Mouse (Mus musculus): ENCODE measurements at regions not wholly inside any gene's neighbourhood (a gene's known extent, or its start where the extent isn't known, plus 50 kb on each side); places are given as distances from the start of the nearest gene placed in this dataset.

GRCm38 (mm10) chr8:10768181-10768580, 240.1 kb downstream of the Irs2 start:
- no peak for DNase-seq (ENCODE audit: low spot score)

- no peak for DNase-seq (ENCODE audit: low spot score)
These were observed 244.4 kb downstream of the Irs2 start for GRCm38 (mm10) chr8:10763907-10764306.

- no peak for DNase-seq (ENCODE audit: low spot score)
These were observed 246.5 kb downstream of the Irs2 start for GRCm38 (mm10) chr8:10761694-10762305.

- DNase-seq (ENCODE audit: low spot score), result peak; percentile 33
These were observed 247.2 kb downstream of the Irs2 start for GRCm38 (mm10) chr8:10760851-10761693.

DNA sequence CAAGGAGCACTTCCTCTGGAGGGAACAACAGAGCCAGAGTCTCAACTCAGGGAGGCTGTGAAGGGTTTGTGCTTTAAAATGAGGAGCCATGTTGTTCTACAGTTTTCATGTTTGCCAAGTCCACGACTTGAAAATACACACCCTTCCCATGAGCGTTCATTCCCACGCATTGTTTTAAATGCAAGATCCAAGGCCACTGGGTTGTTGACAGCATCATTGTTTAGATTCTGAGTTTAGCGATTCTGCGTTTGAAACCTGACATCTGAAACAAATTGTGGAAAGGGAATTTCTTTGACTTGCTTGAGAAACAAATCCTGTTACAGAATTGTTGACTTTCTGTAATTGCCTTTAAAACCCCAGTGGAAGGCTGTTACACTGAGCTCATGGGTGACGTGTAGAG, 248.0 kb downstream of the Irs2 start:
- no peak for DNase-seq (ENCODE audit: low spot score)

GRCm38 (mm10) chr8:10758151-10758550, 250.1 kb downstream of the Irs2 start:
- DNase-seq (ENCODE audit: low spot score), result no peak

GRCm38 (mm10) chr8:10754986-10755308, 253.3 kb downstream of the Irs2 start:
- DNase-seq (ENCODE audit: low spot score), result no peak

- no peak for DNase-seq (ENCODE audit: low spot score)
These were observed 253.8 kb downstream of the Irs2 start for GRCm38 (mm10) chr8:10754232-10754985.

DNA sequence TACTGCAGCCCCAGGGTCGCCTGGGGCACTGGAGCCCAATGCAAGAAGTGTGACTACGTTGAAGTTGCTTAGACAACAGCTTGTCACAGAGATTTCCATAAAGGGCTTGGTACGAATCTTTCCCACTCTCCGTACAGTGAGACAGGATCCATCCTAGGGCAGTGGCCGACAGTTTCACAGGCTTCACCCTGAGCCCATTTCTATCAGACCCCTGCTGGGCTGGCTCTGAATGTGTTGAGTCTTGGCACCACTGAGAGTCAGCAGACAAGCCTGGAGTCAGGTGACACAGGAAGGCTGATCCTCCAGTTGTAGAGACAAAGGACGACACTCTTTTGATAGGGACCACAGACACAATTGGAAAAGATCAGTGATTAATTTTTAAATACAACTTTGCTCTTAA, 255.2 kb downstream of the Irs2 start:
- DNase-seq (ENCODE audit: low spot score), result no peak

DNA sequence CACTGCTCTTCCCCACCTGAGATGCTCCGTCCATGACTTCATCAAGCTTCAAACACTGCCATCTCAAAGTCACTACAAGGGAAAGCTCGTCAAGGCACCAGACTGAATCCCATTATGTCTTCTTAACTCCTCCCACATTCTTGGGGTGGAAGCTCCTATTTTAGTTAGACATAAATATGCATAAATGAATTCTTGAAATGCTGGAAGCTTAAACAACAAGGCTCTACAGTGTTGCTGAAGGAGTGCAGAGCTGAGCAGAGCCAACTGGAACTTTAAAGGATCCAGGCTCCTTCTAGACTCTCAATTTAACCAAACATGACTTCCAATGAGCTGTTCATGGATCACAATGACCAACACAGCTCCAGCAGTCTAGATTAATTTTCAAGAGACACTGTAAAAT, 261.1 kb downstream of the Irs2 start:
- no peak for DNase-seq (ENCODE audit: low spot score)

DNA sequence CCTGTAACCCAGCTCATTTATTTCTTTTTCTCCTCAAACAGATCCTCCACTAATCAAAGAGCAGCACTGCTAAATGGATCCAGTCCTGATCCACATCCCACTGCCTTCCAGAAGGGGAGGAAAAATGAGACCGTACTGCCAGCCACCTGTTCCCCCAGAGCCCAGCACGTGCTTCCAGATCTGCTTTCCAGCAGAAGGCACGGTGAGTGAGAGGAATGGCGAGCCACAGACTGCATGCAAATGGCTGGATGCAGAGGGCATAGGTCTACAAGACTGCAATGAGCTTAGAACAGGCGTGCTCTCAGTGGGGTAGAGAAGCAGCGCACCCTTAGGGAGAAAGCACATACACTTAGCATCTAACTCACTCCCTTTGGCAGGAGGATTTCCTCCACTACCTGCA, 265.0 kb downstream of the Irs2 start:
- no peak for DNase-seq (ENCODE audit: low spot score)

DNA sequence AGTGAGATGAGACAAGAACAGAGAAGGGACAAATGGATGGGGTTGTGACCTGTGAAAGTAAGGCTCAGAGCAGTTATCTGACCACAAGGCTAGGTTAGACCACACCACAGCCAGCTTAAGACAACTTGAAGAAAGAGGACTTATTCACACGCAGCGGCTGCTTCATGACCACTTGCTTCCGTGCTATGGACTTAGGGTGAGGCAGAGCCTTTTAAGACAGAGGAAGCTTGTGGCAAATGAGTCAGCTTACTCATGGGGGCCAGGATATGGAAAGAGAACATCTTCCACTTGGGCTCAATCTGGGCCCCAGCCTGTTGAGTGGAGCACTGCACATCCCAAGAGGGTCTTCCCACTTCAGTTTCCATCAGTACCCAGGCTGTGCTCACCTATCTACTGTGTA, 267.4 kb downstream of the Irs2 start:
- DNase-seq (ENCODE audit: low spot score), result no peak

- DNase-seq (ENCODE audit: low spot score), result no peak
These were observed 269.7 kb downstream of the Irs2 start for GRCm38 (mm10) chr8:10738486-10739081.

DNA sequence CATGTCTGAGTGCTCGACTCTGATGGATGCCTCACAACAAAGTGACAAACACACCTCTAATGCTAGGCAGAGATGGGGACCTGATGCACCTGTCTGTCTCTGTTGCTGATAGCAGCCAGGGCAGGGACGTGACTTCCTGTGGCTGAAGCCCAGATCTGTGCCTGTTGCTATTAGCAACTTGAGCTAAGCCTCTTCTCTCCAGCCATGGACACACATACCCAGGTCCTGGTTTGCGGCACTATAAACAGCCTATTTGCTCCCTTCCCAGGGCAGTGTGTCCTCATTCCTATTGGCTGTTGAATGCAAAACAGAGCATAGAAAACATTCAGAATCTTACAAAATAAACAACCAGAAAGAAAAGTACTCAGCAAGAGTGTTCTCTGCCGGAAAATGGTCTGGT, 273.5 kb downstream of the Irs2 start:
- DNase-seq (ENCODE audit: low spot score), result no peak

DNA sequence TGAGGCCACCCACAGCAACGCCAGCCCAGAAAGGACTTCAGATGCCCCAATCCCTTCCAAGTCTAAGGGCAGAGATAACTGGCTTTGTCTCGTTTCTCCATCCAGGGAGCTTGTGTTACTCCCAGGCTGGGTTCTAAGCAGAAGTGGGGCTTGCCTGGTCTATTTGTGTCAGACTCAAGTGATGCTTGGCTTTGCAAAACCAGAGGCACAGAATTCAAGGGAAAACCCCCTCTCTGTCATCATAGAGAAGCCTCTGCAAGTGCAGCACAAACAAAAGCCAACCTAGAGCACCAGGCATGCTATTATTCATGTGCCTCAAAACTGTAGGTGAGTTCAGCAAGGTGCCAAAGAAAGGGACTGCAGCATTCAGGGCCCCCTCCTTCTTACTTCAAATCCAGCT, 284.9 kb downstream of the Irs2 start:
- DNase-seq (ENCODE audit: low spot score), result no peak

DNA sequence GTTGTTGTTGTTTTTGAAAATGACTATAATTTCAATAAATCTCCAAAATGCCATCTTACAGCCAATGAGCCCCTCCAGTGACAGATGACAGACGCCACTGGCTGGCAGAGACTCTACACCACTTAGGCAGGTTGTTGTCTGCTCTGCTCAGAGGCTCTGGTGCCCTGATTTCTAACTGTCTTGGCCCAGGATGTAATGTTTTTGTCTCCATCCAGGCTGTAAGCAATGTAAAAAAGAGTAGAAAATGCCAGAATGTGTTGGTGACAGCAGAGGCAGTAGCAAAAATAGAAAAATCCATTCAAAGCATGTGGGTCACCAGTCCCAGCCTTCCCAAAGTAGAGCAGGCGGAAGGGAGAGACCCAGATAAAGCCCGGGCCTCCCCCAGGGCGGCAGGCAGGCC, 285.5 kb downstream of the Irs2 start:
- DNase-seq (ENCODE audit: low spot score), result no peak

DNA sequence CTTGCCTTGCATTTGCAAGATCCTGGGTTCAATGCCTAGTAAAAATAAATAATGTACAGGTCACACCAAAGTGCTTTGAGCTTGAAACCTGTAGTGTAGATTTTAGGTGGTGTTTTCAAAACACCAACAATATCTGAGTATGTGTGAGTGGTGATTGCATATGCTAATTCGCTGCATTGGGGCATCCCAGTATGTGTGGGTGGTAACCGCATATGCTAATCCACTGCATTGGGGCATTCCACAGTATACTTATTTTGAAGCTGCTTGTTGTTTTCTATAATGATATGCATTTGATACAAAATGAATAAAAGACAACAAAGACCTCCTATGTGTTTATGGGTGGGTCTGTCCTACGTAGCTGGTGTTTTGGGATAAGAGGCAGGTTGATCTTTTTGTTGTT, 285.9 kb downstream of the Irs2 start:
- no peak for DNase-seq (ENCODE audit: low spot score)

GRCm38 (mm10) chr8:10721146-10721862, 287.0 kb downstream of the Irs2 start:
- DNase-seq (ENCODE audit: low spot score), result no peak

- DNase-seq (ENCODE audit: low spot score), result no peak
These were observed 287.9 kb downstream of the Irs2 start for GRCm38 (mm10) chr8:10720398-10720797.

DNA sequence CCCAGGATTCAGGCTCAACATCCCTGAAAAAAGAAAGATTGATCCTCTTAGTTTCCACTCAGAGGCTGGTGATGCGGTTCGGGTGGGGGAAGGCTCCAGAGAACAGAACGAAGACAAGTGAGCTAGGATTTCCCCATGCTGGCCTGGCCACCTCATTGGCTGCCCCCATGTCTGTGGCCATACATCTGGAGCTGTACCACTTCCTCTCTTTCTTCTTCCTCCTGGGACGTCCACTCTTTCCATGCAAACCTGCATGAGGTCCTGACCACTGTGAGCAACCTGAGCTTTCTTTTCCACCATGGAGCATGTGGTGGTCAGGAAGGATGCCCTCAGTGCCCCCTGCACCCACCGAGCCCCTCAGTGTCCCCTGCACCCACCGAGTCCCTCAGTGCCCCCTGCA, 288.8 kb downstream of the Irs2 start:
- DNase-seq (ENCODE audit: low spot score), result no peak

DNA sequence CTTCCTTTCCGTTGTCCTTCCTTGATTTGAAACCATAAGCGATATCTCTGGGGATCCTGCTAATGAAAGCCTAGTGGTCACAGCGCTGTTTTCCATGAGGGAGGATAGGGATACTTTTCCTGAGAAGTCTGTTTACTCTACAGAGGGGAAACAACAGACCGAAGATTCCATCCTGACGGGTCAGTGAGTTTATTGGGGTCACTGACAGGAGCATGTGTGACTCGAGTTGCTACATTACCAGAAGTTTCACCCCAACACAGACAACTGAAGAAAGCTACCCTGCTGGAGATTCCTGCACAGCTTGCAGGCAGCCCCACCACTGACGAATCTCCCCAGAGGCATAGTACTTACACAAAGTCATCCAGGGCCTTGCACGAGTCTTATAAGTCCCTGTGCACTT, 291.0 kb downstream of the Irs2 start:
- DNase-seq (ENCODE audit: low spot score), result no peak

- DNase-seq (ENCODE audit: low spot score), result no peak
These were observed 292.1 kb downstream of the Irs2 start for GRCm38 (mm10) chr8:10716161-10716560.

Measured in testis, postnatal 14 days (tissue).